Mouse (Mus musculus): Measurements from ENCODE around the gene Gm10181. TPM values are rescaled to one million over a fixed set of nuclear protein-coding genes. Genes with fewer than 3 reads are reported as not detected.
"Not testable (repeated sequence)": the region's sequence is repeated elsewhere in the genome, so short reads cannot be mapped to it uniquely, and the experiment has no call there.

The Gm10181 gene
- polyA plus RNA-seq, 1 experiment from 2014 or later: not detected

- no peaks in the 10 kb centered on the region for H3K27me3 ChIP-seq (replicated peaks; ENCODE audit: low read depth, poor library complexity, severe bottlenecking)
- no peak overlapping the region for H3K27ac ChIP-seq (replicated peaks)
- H3K4me3 ChIP-seq: no peak overlapping the region
- 46% methylated on average over 1 of the region's 1 CpGs for WGBS
- peaks cover 13% of the 10 kb centered on the region for H3K4me1 ChIP-seq
- DNase-seq (ENCODE audit: low spot score): no peak
- no peaks in the 10 kb centered on the region for H3K36me3 ChIP-seq (replicated peaks)
- H3K9me3 ChIP-seq: no peaks in the 10 kb centered on the region
Observed at GRCm38 (mm10) chr9:25090853-25091252, 1.6 kb downstream of the Gm10181 start.

- Histone ChIP-seq H3K9me3 (peaks cover 2% of the 10 kb centered on the region; the same call in 1 of the 2 replicates), H3K4me1 (no peaks in the 10 kb centered on the region), H3K27ac (replicated peaks) (no peak overlapping the region), H3K36me3 (replicated peaks) (peaks cover 21% of the 10 kb centered on the region), H3K27me3 (replicated peaks; ENCODE audit: low read depth, poor library complexity, severe bottlenecking) (no peaks in the 10 kb centered on the region), H3K4me3 (no peak overlapping the region)
- 98% methylated on average over 1 of the region's 1 CpGs for WGBS
- no peak for DNase-seq (ENCODE audit: low spot score)
Observed at GRCm38 (mm10) chr9:25102881-25103280, 13.7 kb downstream of the Gm10181 start.

GRCm38 (mm10) chr9:25104638-25105037 is 15.4 kb downstream of the Gm10181 start:
- Histone ChIP-seq H3K36me3 (replicated peaks) (peaks cover 31% of the 10 kb centered on the region), H3K9me3 (peaks cover 2% of the 10 kb centered on the region; the same call in 1 of the 2 replicates), H3K27me3 (replicated peaks; ENCODE audit: low read depth, poor library complexity, severe bottlenecking) (no peaks in the 10 kb centered on the region), H3K27ac (replicated peaks) (no peak overlapping the region), H3K4me3 (no peak overlapping the region), H3K4me1 (no peaks in the 10 kb centered on the region)
- peak; percentile 21 for DNase-seq (ENCODE audit: low spot score)

GRCm38 (mm10) chr9:25123590-25123989 is 34.4 kb downstream of the Gm10181 start:
- DNase-seq (ENCODE audit: low spot score); H3K27me3 ChIP-seq (replicated peaks; ENCODE audit: low read depth, poor library complexity, severe bottlenecking); H3K9me3 ChIP-seq; H3K4me3 ChIP-seq; H3K4me1 ChIP-seq; H3K27ac ChIP-seq (replicated peaks): not testable (repeated sequence)
- H3K36me3 ChIP-seq (replicated peaks): peaks cover 57% of the 10 kb centered on the region
- WGBS: 90% methylated on average over 1 of the region's 1 CpGs

- H3K27ac ChIP-seq (replicated peaks): no peak overlapping the region
- WGBS: 65% methylated on average over 2 of the region's 2 CpGs
Observed at GRCm38 (mm10) chr9:25124048-25124447, 34.8 kb downstream of the Gm10181 start.

GRCm38 (mm10) chr9:25132253-25132652 is 43.0 kb downstream of the Gm10181 start:
- DNase-seq (ENCODE audit: low spot score): no peak
- peaks cover 7% of the 10 kb centered on the region; the same call in 1 of the 2 replicates for H3K36me3 ChIP-seq (replicated peaks)
- no peaks in the 10 kb centered on the region for H3K4me1 ChIP-seq
- no peaks in the 10 kb centered on the region for H3K9me3 ChIP-seq
- no peak overlapping the region for H3K4me3 ChIP-seq
- H3K27me3 ChIP-seq (replicated peaks; ENCODE audit: low read depth, poor library complexity, severe bottlenecking): no peaks in the 10 kb centered on the region
- H3K27ac ChIP-seq (replicated peaks): no peak overlapping the region

More at GRCm38 (mm10) chr9:25124048-25124447, 34.8 kb downstream of the Gm10181 start:
- H3K4me3 ChIP-seq: no peak overlapping the region
- DNase-seq (ENCODE audit: low spot score): no peak
- H3K27me3 ChIP-seq (replicated peaks; ENCODE audit: low read depth, poor library complexity, severe bottlenecking): no peaks in the 10 kb centered on the region
- no peaks in the 10 kb centered on the region for H3K9me3 ChIP-seq
- peaks cover 53% of the 10 kb centered on the region for H3K36me3 ChIP-seq (replicated peaks)
- H3K4me1 ChIP-seq: no peaks in the 10 kb centered on the region

- Histone ChIP-seq H3K36me3 (replicated peaks) (peaks cover 7% of the 10 kb centered on the region; the same call in 1 of the 2 replicates), H3K27ac (replicated peaks) (no peak overlapping the region), H3K4me1 (no peaks in the 10 kb centered on the region), H3K27me3 (replicated peaks; ENCODE audit: low read depth, poor library complexity, severe bottlenecking) (no peaks in the 10 kb centered on the region), H3K4me3 (no peak overlapping the region), H3K9me3 (no peaks in the 10 kb centered on the region)
- 84% methylated on average over 4 of the region's 4 CpGs for WGBS
- DNase-seq (ENCODE audit: low spot score): no peak
Observed at GRCm38 (mm10) chr9:25132920-25133319, 43.7 kb downstream of the Gm10181 start.

GRCm38 (mm10) chr9:25138900-25139299 is 49.7 kb downstream of the Gm10181 start:
- no peaks in the 10 kb centered on the region for H3K27me3 ChIP-seq (replicated peaks; ENCODE audit: low read depth, poor library complexity, severe bottlenecking)

More at GRCm38 (mm10) chr9:25138900-25139299, 49.7 kb downstream of the Gm10181 start:
- no peak for DNase-seq (ENCODE audit: low spot score)
- 95% methylated on average over 1 of the region's 1 CpGs for WGBS
- Histone ChIP-seq H3K27ac (replicated peaks) (no peak overlapping the region), H3K36me3 (replicated peaks) (no peaks in the 10 kb centered on the region), H3K4me3 (no peak overlapping the region), H3K9me3 (no peaks in the 10 kb centered on the region), H3K4me1 (no peaks in the 10 kb centered on the region)

Other genes starting within 250 kb of the Gm10181 start
- gene Herpud2, start 62.4 kb downstream of the Gm10181 start, polyA plus RNA-seq (2016; fragmentation: Nextera tagmentation; extraction: Ambion mirVana): 23.0 and 23.5 TPM in 2 replicates
- gene Sept7, start 163.0 kb downstream of the Gm10181 start, polyA plus RNA-seq (2016; fragmentation: Nextera tagmentation; extraction: Ambion mirVana): 231 and 243 TPM in 2 replicates